Mouse (Mus musculus) midbrain, embryonic 12.5 days (tissue): ENCODE results near the gene Gng7. TPM values are rescaled to one million over a fixed set of nuclear protein-coding genes. Genes with fewer than 3 reads are reported as not detected.
A peak's percentile ranks its signal among the peaks of the same experiment; 100 is the strongest.

Experiments
- ATAC-seq: fragments of 200-750 bp; cut with Nextera tagmentation; 2 replicates; pipeline ENCODE4 v1.8.0; 2017; ENCODE audit warnings: low read depth, moderate TSS enrichment, moderate library complexity; ENCODE audit not compliant: low FRiP score
- H3K27ac ChIP-seq: fragments of 300-500 bp; sonication (generic); replicated peaks from 2 replicates; pipeline ENCODE4 v1.5.1; 2016; ENCODE audit warnings: mild to moderate bottlenecking
- H3K27me3 ChIP-seq: fragments of 300-500 bp; sonication (generic); 2 replicates; pipeline ENCODE4 v1.6.1; 2016; ENCODE audit warnings: mild to moderate bottlenecking
- H3K36me3 ChIP-seq: fragments of 300-500 bp; sonication (generic); 2 replicates; pipeline ENCODE4 v1.6.1; 2016
- H3K4me1 ChIP-seq: fragments of 300-500 bp; sonication (generic); 2 replicates; pipeline ENCODE4 v1.6.1; 2016
- H3K4me2 ChIP-seq: fragments of 300-500 bp; sonication (generic); replicated peaks from 2 replicates; pipeline ENCODE4 v1.6.1; 2016; ENCODE audit warnings: mild to moderate bottlenecking, moderate library complexity
- H3K4me3 ChIP-seq: fragments of 300-500 bp; sonication (generic); 2 replicates; pipeline ENCODE4 v1.5.1; 2016; ENCODE audit warnings: mild to moderate bottlenecking
- H3K9ac ChIP-seq: fragments of 300-500 bp; sonication (generic); replicated peaks from 2 replicates; pipeline ENCODE4 v1.6.1; 2016; ENCODE audit warnings: mild to moderate bottlenecking, moderate library complexity
- H3K9me3 ChIP-seq: fragments of 300-500 bp; sonication (generic); 2 replicates; pipeline ENCODE4 v1.6.1; 2016; ENCODE audit warnings: mild to moderate bottlenecking
- WGBS: fragments of 180-500 bp; shearing (Covaris S2); methylation state at CpG from one replicate; pipeline ENCODE4 v1.1.7; 2016; 5-methylcytosine and 5-hydroxymethylcytosine counted together
- polyA plus RNA-seq: library from polyadenylated mRNA; unstranded; fragments of >200 nt; fragmentation: Nextera tagmentation; extraction: Ambion mirVana; gene quantifications from 2 replicates; pipeline ENCODE4 v1.2.1, GENCODE M21; 2016

The Gng7 gene
- polyA plus RNA-seq, 1 experiment from 2014 or later, result 8.8 TPM

GRCm38 (mm10) chr10:80949081-80949480 is 65.7 kb downstream of the Gng7 start:
- Histone ChIP-seq H3K9ac (no peak overlapping the region), H3K9me3 (no peaks in the 10 kb centered on the region), H3K27ac (no peak overlapping the region), H3K36me3 (no peaks in the 10 kb centered on the region), H3K4me3 (no peak overlapping the region), H3K27me3 (peaks cover 12% of the 10 kb centered on the region; the same call in 1 of the 2 replicates), H3K4me2 (no peak overlapping the region), H3K4me1 (peaks cover 8% of the 10 kb centered on the region; the same call in 1 of the 2 replicates)
- 70% methylated on average over 3 of the region's 3 CpGs for WGBS
- no peak for ATAC-seq

GRCm38 (mm10) chr10:80948570-80948969 is 66.2 kb downstream of the Gng7 start:
- Histone ChIP-seq H3K9ac (no peak overlapping the region), H3K4me3 (no peak overlapping the region), H3K36me3 (no peaks in the 10 kb centered on the region), H3K27me3 (peaks cover 16% of the 10 kb centered on the region; the same call in 1 of the 2 replicates), H3K4me2 (no peak overlapping the region), H3K9me3 (no peaks in the 10 kb centered on the region), H3K27ac (no peak overlapping the region), H3K4me1 (peaks cover 8% of the 10 kb centered on the region; the same call in 1 of the 2 replicates)
- no peak for ATAC-seq
- 44% methylated on average over 6 of the region's 6 CpGs for WGBS

GRCm38 (mm10) chr10:80947802-80948201 is 66.9 kb downstream of the Gng7 start:
- ATAC-seq, result no peak
- 70% methylated on average over 2 of the region's 2 CpGs for WGBS
- no peaks in the 10 kb centered on the region for H3K36me3 ChIP-seq

GRCm38 (mm10) chr10:80946684-80947437 is 67.9 kb downstream of the Gng7 start:
- Histone ChIP-seq H3K4me3 (no peak overlapping the region), H3K9ac (no peak overlapping the region), H3K27me3 (peaks cover 19% of the 10 kb centered on the region; the same call in 1 of the 2 replicates), H3K4me1 (peaks cover 8% of the 10 kb centered on the region; the same call in 1 of the 2 replicates), H3K27ac (no peak overlapping the region), H3K36me3 (no peaks in the 10 kb centered on the region), H3K4me2 (no peak overlapping the region), H3K9me3 (no peaks in the 10 kb centered on the region)
- ATAC-seq, result no peak
- WGBS, result 66% methylated on average over 14 of the region's 14 CpGs

More at GRCm38 (mm10) chr10:80947802-80948201, 66.9 kb downstream of the Gng7 start:
- no peak overlapping the region for H3K9ac ChIP-seq
- H3K4me1 ChIP-seq, result peaks cover 8% of the 10 kb centered on the region; the same call in 1 of the 2 replicates
- no peaks in the 10 kb centered on the region for H3K9me3 ChIP-seq
- no peak overlapping the region for H3K27ac ChIP-seq
- H3K4me3 ChIP-seq, result no peak overlapping the region
- no peak overlapping the region for H3K4me2 ChIP-seq
- H3K27me3 ChIP-seq, result peaks cover 19% of the 10 kb centered on the region; the same call in 1 of the 2 replicates

GRCm38 (mm10) chr10:80944231-80944630 is 70.5 kb downstream of the Gng7 start:
- no peaks in the 10 kb centered on the region for H3K9me3 ChIP-seq
- no peak overlapping the region for H3K9ac ChIP-seq
- peaks cover 33% of the 10 kb centered on the region for H3K27me3 ChIP-seq
- no peaks in the 10 kb centered on the region for H3K36me3 ChIP-seq
- no peak for ATAC-seq
- H3K4me3 ChIP-seq, result no peak overlapping the region
- peaks cover 18% of the 10 kb centered on the region for H3K4me1 ChIP-seq
- no peak overlapping the region for H3K4me2 ChIP-seq
- no peak overlapping the region for H3K27ac ChIP-seq
- WGBS, result 89% methylated on average over 5 of the region's 5 CpGs

- Histone ChIP-seq H3K36me3 (no peaks in the 10 kb centered on the region), H3K4me3 (no peak overlapping the region), H3K27me3 (peaks cover 38% of the 10 kb centered on the region), H3K4me2 (no peak overlapping the region), H3K9me3 (no peaks in the 10 kb centered on the region), H3K9ac (no peak overlapping the region), H3K27ac (no peak overlapping the region), H3K4me1 (peaks cover 22% of the 10 kb centered on the region)
- ATAC-seq, result no peak
- WGBS, result 90% methylated on average over 9 of the region's 9 CpGs
Measured at GRCm38 (mm10) chr10:80943701-80944100, 71.0 kb downstream of the Gng7 start.

- no peak overlapping the region for H3K9ac ChIP-seq
- no peak overlapping the region for H3K27ac ChIP-seq
- peaks cover 46% of the 10 kb centered on the region for H3K27me3 ChIP-seq
- 59% methylated on average over 8 of the region's 8 CpGs for WGBS
- H3K9me3 ChIP-seq, result no peaks in the 10 kb centered on the region
- no peak overlapping the region for H3K4me2 ChIP-seq
- H3K4me1 ChIP-seq, result peaks cover 27% of the 10 kb centered on the region
- no peak for ATAC-seq
- no peak overlapping the region for H3K4me3 ChIP-seq
- no peaks in the 10 kb centered on the region for H3K36me3 ChIP-seq
Measured at GRCm38 (mm10) chr10:80942919-80943318, 71.8 kb downstream of the Gng7 start.

GRCm38 (mm10) chr10:80940988-80941347 is 73.8 kb downstream of the Gng7 start:
- H3K27me3 ChIP-seq, result peaks cover 63% of the 10 kb centered on the region
- no peak overlapping the region for H3K9ac ChIP-seq
- no peak overlapping the region for H3K4me3 ChIP-seq
- WGBS, result 57% methylated on average over 2 of the region's 2 CpGs
- peaks cover 41% of the 10 kb centered on the region for H3K4me1 ChIP-seq
- no peak for ATAC-seq
- no peak overlapping the region for H3K27ac ChIP-seq
- no peaks in the 10 kb centered on the region for H3K36me3 ChIP-seq
- H3K9me3 ChIP-seq, result no peaks in the 10 kb centered on the region
- H3K4me2 ChIP-seq, result no peak overlapping the region

GRCm38 (mm10) chr10:80940320-80940987 is 74.3 kb downstream of the Gng7 start:
- Histone ChIP-seq H3K9ac (peak overlapping the region; percentile 59; the same call in 1 of the 2 replicates), H3K27me3 (peaks cover 68% of the 10 kb centered on the region), H3K4me1 (peaks cover 46% of the 10 kb centered on the region), H3K36me3 (no peaks in the 10 kb centered on the region), H3K4me3 (no peak overlapping the region), H3K27ac (no peak overlapping the region), H3K9me3 (no peaks in the 10 kb centered on the region), H3K4me2 (peak overlapping the region; percentile 74; the same call in 1 of the 2 replicates)
- WGBS, result 57% methylated on average over 8 of the region's 8 CpGs
- ATAC-seq, result no peak

GRCm38 (mm10) chr10:80939671-80940070 is 75.1 kb downstream of the Gng7 start:
- 10% methylated on average over 28 of the region's 28 CpGs for WGBS
- Histone ChIP-seq H3K27me3 (peaks cover 76% of the 10 kb centered on the region), H3K9me3 (no peaks in the 10 kb centered on the region), H3K4me2 (peak overlapping the region; percentile 74), H3K9ac (peak overlapping the region; percentile 59), H3K4me3 (peak overlapping the region; percentile 43), H3K36me3 (no peaks in the 10 kb centered on the region), H3K4me1 (peaks cover 51% of the 10 kb centered on the region), H3K27ac (no peak overlapping the region)
- ATAC-seq, result peak; percentile 45

GRCm38 (mm10) chr10:80938831-80939550 is 75.8 kb downstream of the Gng7 start:
- 15% methylated on average over 14 of the region's 15 CpGs for WGBS
- no peak overlapping the region for H3K27ac ChIP-seq
- H3K4me3 ChIP-seq, result peak overlapping the region; percentile 43
- peak overlapping the region; percentile 74 for H3K4me2 ChIP-seq
- peak; percentile 35; the same call in 1 of the 2 replicates for ATAC-seq
- no peaks in the 10 kb centered on the region for H3K36me3 ChIP-seq
- peaks cover 83% of the 10 kb centered on the region for H3K27me3 ChIP-seq
- no peaks in the 10 kb centered on the region for H3K9me3 ChIP-seq
- peak overlapping the region; percentile 59; the same call in 1 of the 2 replicates for H3K9ac ChIP-seq
- H3K4me1 ChIP-seq, result peaks cover 58% of the 10 kb centered on the region
